Mouse (Mus musculus): ENCODE data around the gene Atp10a. TPM values are rescaled to one million over a fixed set of nuclear protein-coding genes. Genes with fewer than 3 reads are reported as not detected.

Atp10a gene
- polyA plus RNA-seq, 1 experiment from 2014 or later = 3.2 TPM

DNA sequence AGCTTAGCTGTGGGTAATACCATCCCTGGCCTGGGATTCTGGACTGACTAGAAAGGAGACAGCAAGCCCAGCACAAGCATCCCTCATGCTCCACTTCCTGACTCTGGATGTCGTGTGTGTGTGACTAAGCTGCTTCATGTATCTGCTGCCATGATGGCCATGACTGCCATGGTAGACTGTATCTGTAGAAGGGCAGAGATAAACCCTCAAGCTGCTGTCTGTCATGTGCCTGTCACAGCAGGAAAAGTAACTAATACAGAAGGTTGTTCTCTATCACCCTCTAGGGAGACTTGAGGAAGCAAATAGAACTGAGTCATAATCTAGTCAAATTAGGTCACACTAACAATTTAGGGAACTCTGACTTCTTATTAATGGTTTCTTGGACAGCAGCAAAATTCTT lies 86.7 kb downstream of the Atp10a start:
- Histone ChIP-seq H3K4me2 (no peak overlapping the region), H3K9me3 (no peaks in the 10 kb centered on the region), H3K36me3 (no peaks in the 10 kb centered on the region), H3K4me3 (no peak overlapping the region), H3K4me1 (no peaks in the 10 kb centered on the region), H3K27me3 (no peaks in the 10 kb centered on the region), H3K27ac (no peak overlapping the region), H3K9ac (no peak overlapping the region)
- 78% methylated on average over 1 of the region's 1 CpGs for WGBS
- no peak for ATAC-seq (ENCODE audit: insufficient number of reproducible peaks, low FRiP score, low TSS enrichment, low read depth)

DNA sequence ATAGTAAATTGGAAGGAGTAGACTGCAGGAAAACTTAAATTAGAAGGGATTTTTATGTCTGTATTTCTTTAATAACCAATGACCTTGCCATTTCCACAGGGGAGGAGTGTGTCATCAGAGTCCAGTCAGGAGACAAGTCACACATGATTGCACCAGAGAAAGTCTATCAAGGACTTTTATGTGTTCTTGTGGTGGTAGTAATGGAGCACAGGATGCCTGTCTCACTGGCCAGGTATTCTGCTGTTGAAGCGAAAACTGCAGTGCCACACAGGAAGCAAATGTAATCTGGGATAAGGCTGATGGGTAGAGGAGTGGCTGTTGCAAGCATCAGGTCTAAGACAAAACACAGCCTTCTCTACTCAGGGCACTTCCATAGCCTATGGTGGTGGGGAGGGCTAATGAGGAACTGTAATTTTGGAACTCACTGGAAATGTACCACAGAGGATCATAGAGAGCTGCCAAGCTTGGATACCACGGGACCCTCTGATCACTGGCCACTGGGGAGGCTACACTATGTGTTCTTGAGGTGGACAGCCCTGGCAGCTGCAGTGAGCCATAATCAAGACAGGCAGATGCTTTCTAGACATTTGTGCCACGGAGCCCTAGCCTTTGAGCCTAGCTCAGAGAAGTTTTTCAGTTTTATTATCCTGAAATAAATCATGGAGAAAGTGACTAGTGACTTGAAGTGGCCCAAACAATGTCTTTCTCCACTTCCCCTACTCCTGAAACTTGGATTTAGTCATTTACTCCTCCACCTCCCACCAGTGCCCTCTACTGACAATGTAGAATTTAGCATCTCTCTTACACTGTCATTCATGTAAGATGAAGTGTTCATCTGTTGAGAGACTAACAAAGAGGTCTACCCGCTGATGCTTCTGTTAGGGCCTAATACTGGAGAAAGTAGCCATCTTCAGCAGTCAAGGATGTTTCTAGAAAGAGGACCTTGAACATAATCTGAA lies 87.7 kb downstream of the Atp10a start:
- Histone ChIP-seq H3K4me2 (no peak overlapping the region), H3K4me1 (no peaks in the 10 kb centered on the region), H3K4me3 (no peak overlapping the region), H3K27me3 (no peaks in the 10 kb centered on the region), H3K9ac (no peak overlapping the region), H3K9me3 (no peaks in the 10 kb centered on the region), H3K27ac (no peak overlapping the region), H3K36me3 (no peaks in the 10 kb centered on the region)
- ATAC-seq (ENCODE audit: insufficient number of reproducible peaks, low FRiP score, low TSS enrichment, low read depth) = no peak
- WGBS = 65% methylated on average over 4 of the region's 4 CpGs

GRCm38 (mm10) chr7:58746817-58747216 lies 90.9 kb downstream of the Atp10a start:
- no peaks in the 10 kb centered on the region for H3K36me3 ChIP-seq
- H3K4me2 ChIP-seq = no peak overlapping the region
- ATAC-seq (ENCODE audit: insufficient number of reproducible peaks, low FRiP score, low TSS enrichment, low read depth) = no peak

GRCm38 (mm10) chr7:58749904-58750612 lies 94.1 kb downstream of the Atp10a start:
- no peak overlapping the region for H3K4me3 ChIP-seq
- 62% methylated on average over 6 of the region's 6 CpGs for WGBS
- H3K27ac ChIP-seq = no peak overlapping the region
- peak; percentile 64; the same call in 1 of the 2 replicates for ATAC-seq (ENCODE audit: insufficient number of reproducible peaks, low FRiP score, low TSS enrichment, low read depth)
- H3K4me1 ChIP-seq = no peaks in the 10 kb centered on the region
- H3K9me3 ChIP-seq = no peaks in the 10 kb centered on the region
- no peak overlapping the region for H3K9ac ChIP-seq
- no peaks in the 10 kb centered on the region for H3K27me3 ChIP-seq
- no peak overlapping the region for H3K4me2 ChIP-seq
- no peaks in the 10 kb centered on the region for H3K36me3 ChIP-seq

More at GRCm38 (mm10) chr7:58746817-58747216, 90.9 kb downstream of the Atp10a start:
- no peaks in the 10 kb centered on the region for H3K27me3 ChIP-seq
- no peaks in the 10 kb centered on the region for H3K9me3 ChIP-seq
- H3K4me1 ChIP-seq = no peaks in the 10 kb centered on the region
- H3K9ac ChIP-seq = no peak overlapping the region
- H3K4me3 ChIP-seq = no peak overlapping the region
- 68% methylated on average over 5 of the region's 5 CpGs for WGBS
- no peak overlapping the region for H3K27ac ChIP-seq

GRCm38 (mm10) chr7:58752041-58752440 lies 96.1 kb downstream of the Atp10a start:
- Histone ChIP-seq H3K27me3 (no peaks in the 10 kb centered on the region), H3K9ac (no peak overlapping the region), H3K4me3 (no peak overlapping the region), H3K27ac (no peak overlapping the region), H3K9me3 (no peaks in the 10 kb centered on the region), H3K4me1 (no peaks in the 10 kb centered on the region), H3K4me2 (no peak overlapping the region), H3K36me3 (no peaks in the 10 kb centered on the region)
- no peak for ATAC-seq (ENCODE audit: insufficient number of reproducible peaks, low FRiP score, low TSS enrichment, low read depth)
- WGBS = 74% methylated on average over 5 of the region's 5 CpGs

DNA sequence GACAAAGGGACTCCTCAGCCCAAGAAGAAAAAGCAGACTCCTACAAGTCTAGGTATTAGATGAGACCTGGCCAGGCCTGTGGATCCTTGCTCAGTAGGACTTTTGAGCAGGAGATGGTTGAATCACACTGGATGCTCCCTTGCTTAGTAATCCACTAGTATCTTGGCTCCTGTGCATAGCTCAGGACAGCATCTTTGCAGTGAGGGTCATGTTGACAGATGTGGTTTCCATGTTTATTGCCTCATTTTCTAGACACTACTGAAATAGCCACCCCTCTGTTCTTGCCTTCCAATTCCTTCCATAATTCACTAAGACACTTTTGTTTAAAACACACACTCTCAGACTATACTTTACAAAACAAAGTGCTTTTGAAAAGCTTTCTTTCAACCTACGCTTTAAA lies 98.1 kb downstream of the Atp10a start:
- no peak overlapping the region for H3K9ac ChIP-seq
- no peaks in the 10 kb centered on the region for H3K9me3 ChIP-seq
- no peaks in the 10 kb centered on the region for H3K4me1 ChIP-seq
- no peak overlapping the region for H3K27ac ChIP-seq
- no peak overlapping the region for H3K4me2 ChIP-seq
- no peaks in the 10 kb centered on the region for H3K36me3 ChIP-seq
- no peak for ATAC-seq (ENCODE audit: insufficient number of reproducible peaks, low FRiP score, low TSS enrichment, low read depth)
- 85% methylated on average over 1 of the region's 1 CpGs for WGBS
- no peak overlapping the region for H3K4me3 ChIP-seq
- H3K27me3 ChIP-seq = no peaks in the 10 kb centered on the region

DNA sequence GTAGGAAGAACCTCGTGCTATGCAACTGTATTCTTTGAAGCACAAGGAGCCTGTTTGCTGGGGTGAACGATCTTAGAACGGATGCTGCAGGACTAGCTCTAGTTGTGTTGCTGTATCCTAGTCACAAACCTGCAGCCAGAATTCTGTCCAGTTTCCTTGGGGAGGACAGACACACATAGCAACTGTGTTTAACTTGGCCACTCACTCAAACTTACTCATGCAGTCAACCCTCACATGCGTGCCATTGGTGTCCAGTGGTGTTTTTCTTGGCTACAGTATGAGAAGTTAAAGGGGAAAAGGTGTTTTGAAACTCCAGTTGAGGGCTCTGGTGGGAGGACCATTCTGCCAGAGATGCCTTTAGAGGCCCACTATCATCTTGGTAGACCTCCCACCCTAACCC lies 98.6 kb downstream of the Atp10a start:
- Histone ChIP-seq H3K27me3 (no peaks in the 10 kb centered on the region), H3K9ac (no peak overlapping the region), H3K9me3 (no peaks in the 10 kb centered on the region), H3K27ac (no peak overlapping the region), H3K4me2 (no peak overlapping the region), H3K4me1 (no peaks in the 10 kb centered on the region), H3K36me3 (no peaks in the 10 kb centered on the region), H3K4me3 (no peak overlapping the region)
- WGBS = 74% methylated on average over 4 of the region's 4 CpGs
- no peak for ATAC-seq (ENCODE audit: insufficient number of reproducible peaks, low FRiP score, low TSS enrichment, low read depth)

DNA sequence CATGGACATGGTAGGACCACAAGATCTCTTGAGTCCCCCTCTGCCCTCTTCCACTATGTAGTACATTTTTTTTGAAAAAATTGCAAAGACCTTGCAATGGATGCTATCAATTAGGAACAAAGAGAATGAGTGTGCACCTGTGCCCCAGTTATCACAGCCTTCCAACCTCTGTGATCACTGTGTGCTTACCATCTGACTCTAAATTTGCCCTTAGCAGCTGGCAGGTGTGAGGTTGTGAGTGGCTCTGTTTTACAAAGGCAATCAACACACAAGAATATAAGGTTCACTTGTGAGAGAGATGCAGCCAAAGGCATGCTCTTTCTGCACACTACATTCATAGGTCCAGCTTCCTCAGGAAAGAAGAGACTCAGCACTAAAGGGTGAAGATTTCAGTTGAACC lies 99.1 kb downstream of the Atp10a start:
- Histone ChIP-seq H3K27me3 (no peaks in the 10 kb centered on the region), H3K27ac (no peak overlapping the region), H3K4me2 (no peak overlapping the region), H3K4me3 (no peak overlapping the region), H3K4me1 (no peaks in the 10 kb centered on the region), H3K9ac (no peak overlapping the region), H3K36me3 (no peaks in the 10 kb centered on the region), H3K9me3 (no peaks in the 10 kb centered on the region)
- no peak for ATAC-seq (ENCODE audit: insufficient number of reproducible peaks, low FRiP score, low TSS enrichment, low read depth)

GRCm38 (mm10) chr7:58755846-58756245 lies 99.9 kb downstream of the Atp10a start:
- Histone ChIP-seq H3K9me3 (no peaks in the 10 kb centered on the region), H3K27ac (no peak overlapping the region), H3K4me2 (no peak overlapping the region), H3K27me3 (no peaks in the 10 kb centered on the region), H3K4me1 (no peaks in the 10 kb centered on the region), H3K36me3 (no peaks in the 10 kb centered on the region), H3K4me3 (no peak overlapping the region), H3K9ac (no peak overlapping the region)
- WGBS = 86% methylated on average over 1 of the region's 1 CpGs
- ATAC-seq (ENCODE audit: insufficient number of reproducible peaks, low FRiP score, low TSS enrichment, low read depth) = no peak

DNA sequence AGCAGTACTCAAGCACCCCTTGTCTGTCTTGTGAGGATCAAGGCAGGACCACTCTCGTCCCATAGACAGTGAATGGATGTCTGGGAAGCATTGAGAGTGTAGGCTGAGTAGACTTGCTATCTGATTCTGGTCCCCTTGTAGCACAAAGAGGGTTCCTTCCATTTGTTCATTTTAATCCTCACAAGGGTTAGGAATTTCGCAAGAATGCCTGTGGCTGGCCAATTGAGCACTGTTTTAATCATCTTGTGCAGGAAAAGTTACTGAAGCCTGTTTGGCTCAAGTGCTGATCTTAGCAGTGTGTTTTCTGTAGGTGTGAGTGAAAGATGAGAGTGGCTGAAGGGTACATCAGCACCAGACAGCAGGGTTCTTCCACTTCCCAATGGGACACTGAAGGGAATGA lies 101.4 kb downstream of the Atp10a start:
- WGBS = 83% methylated on average over 2 of the region's 2 CpGs
- Histone ChIP-seq H3K27me3 (no peaks in the 10 kb centered on the region), H3K27ac (no peak overlapping the region), H3K4me1 (no peaks in the 10 kb centered on the region), H3K4me3 (no peak overlapping the region), H3K9ac (no peak overlapping the region), H3K4me2 (no peak overlapping the region), H3K36me3 (no peaks in the 10 kb centered on the region), H3K9me3 (no peaks in the 10 kb centered on the region)
- no peak for ATAC-seq (ENCODE audit: insufficient number of reproducible peaks, low FRiP score, low TSS enrichment, low read depth)

DNA sequence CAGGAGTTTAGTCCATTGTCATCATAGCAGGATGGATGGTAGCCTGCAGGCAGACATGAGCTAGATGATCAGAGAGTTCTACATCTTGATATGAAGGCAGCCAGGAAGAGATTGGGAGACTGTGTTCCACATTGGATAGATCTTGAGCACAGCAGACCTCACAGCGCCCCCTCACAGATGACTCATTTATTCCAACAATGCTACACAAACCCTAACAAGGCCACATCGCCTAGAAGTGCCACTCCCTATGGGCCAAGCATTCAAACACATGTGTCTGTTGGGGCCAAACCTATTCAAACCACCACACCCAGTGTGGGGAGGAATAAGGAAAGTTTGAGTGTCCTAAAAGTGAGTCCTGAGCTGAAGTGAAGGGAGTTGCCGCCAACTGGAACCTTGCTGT lies 102.4 kb downstream of the Atp10a start:
- Histone ChIP-seq H3K27me3 (no peaks in the 10 kb centered on the region), H3K4me2 (no peak overlapping the region), H3K4me1 (no peaks in the 10 kb centered on the region), H3K9ac (no peak overlapping the region), H3K9me3 (no peaks in the 10 kb centered on the region), H3K36me3 (no peaks in the 10 kb centered on the region), H3K27ac (no peak overlapping the region), H3K4me3 (no peak overlapping the region)
- WGBS = 48% methylated on average over 3 of the region's 3 CpGs
- 0 out of 2 replicates have a peak, but pooled peaks have one; percentile 30 for ATAC-seq (ENCODE audit: insufficient number of reproducible peaks, low FRiP score, low TSS enrichment, low read depth)

DNA sequence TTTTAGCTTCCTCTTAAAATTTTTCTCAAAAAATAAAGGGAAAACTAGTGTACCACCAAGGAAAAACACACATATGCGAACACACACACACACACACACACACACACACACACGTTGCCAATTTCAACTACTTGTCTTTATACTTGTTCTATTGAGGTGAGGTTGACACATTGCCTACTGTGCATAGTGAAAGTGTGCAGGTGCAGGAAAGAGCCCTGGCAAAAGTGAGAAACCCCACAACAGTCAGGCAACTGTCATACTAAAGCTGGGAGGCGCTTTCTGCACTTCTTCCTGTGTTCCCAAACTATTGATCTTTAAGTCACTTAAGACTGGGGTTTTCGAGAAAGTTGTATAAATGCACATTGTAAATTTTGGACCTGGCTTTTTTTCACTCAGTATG lies 103.3 kb downstream of the Atp10a start:
- Histone ChIP-seq H3K36me3 (no peaks in the 10 kb centered on the region), H3K4me1 (no peaks in the 10 kb centered on the region), H3K9ac (no peak overlapping the region), H3K4me3 (no peak overlapping the region), H3K9me3 (no peaks in the 10 kb centered on the region), H3K27ac (no peak overlapping the region), H3K4me2 (no peak overlapping the region), H3K27me3 (no peaks in the 10 kb centered on the region)
- WGBS = 81% methylated on average over 4 of the region's 4 CpGs
- ATAC-seq (ENCODE audit: insufficient number of reproducible peaks, low FRiP score, low TSS enrichment, low read depth) = no peak
